Mouse (Mus musculus) lung, postnatal 0 days (tissue): ENCODE measurements around the gene Npnt. TPM values are rescaled to one million over a fixed set of nuclear protein-coding genes. Genes with fewer than 3 reads are reported as not detected.

Experiments
- ATAC-seq: fragments of 200-750 bp; cut with Nextera tagmentation; 2 replicates; pipeline ENCODE4 v1.8.0; 2017; ENCODE audit warnings: moderate library complexity
- DNase-seq: peaks from one replicate; pipeline ENCODE4 v3.0.0-alpha.2; 2016; ENCODE audit warnings: low spot score
- H3K27ac ChIP-seq: fragments of 300-500 bp; sonication (generic); 2 replicates; pipeline ENCODE4 v1.5.1; 2014; ENCODE audit warnings: antibody characterized with exemption, mild to moderate bottlenecking, low read length, mixed read lengths
- H3K27me3 ChIP-seq: fragments of 300-500 bp; sonication (generic); replicated peaks from 2 replicates; pipeline ENCODE4 v1.6.1; 2014; ENCODE audit warnings: low read length, mixed read lengths; ENCODE audit not compliant: insufficient read depth
- H3K36me3 ChIP-seq: fragments of 300-500 bp; sonication (generic); 2 replicates; pipeline ENCODE4 v1.6.1; 2014; ENCODE audit warnings: low read length, mixed read lengths; ENCODE audit not compliant: insufficient read depth
- H3K4me1 ChIP-seq: fragments of 300-500 bp; sonication (generic); 2 replicates; pipeline ENCODE4 v1.6.1; 2014; ENCODE audit warnings: antibody characterized with exemption, low read depth, low read length, mixed read lengths; ENCODE audit not compliant: insufficient read depth
- H3K4me2 ChIP-seq: fragments of 300-500 bp; sonication (generic); replicated peaks from 2 replicates; pipeline ENCODE4 v1.6.1; 2014; ENCODE audit warnings: low read depth, mild to moderate bottlenecking, low read length, moderate library complexity, mixed read lengths
- H3K4me3 ChIP-seq: fragments of 300-500 bp; sonication (generic); 2 replicates; pipeline ENCODE4 v1.5.1; 2014; ENCODE audit warnings: low read depth, low read length
- H3K9ac ChIP-seq: fragments of 300-500 bp; sonication (generic); replicated peaks from 2 replicates; pipeline ENCODE4 v1.6.1; 2014; ENCODE audit warnings: low read depth, mild to moderate bottlenecking
- H3K9me3 ChIP-seq: fragments of 300-500 bp; sonication (generic); 2 replicates; pipeline ENCODE4 v1.6.1; 2016; ENCODE audit warnings: low read length, mixed read lengths
- CTCF ChIP-seq: IDR thresholded peaks from 2 replicates; pipeline ENCODE4 v1.5.1; 2016; ENCODE audit warnings: antibody characterized with exemption, mild to moderate bottlenecking
- EP300 ChIP-seq: IDR thresholded peaks from 2 replicates; pipeline ENCODE4 v1.6.1; 2016; ENCODE audit warnings: antibody characterized with exemption, mild to moderate bottlenecking, control low read depth
- WGBS: fragments of 180-500 bp; shearing (Covaris S2); extraction: QIAGEN DNeasy Blood & Tissue Kit; methylation state at CpG from one replicate; pipeline ENCODE4 v1.1.7; 2014; 5-methylcytosine and 5-hydroxymethylcytosine counted together
- polyA plus RNA-seq: library from polyadenylated mRNA; unstranded; fragments of >200 nt; fragmentation: Nextera tagmentation; extraction: Ambion mirVana; gene quantifications from 2 replicates; pipeline ENCODE4 v1.2.1, GENCODE M21; 2015

Gene Npnt
- polyA plus RNA-seq, 1 experiment from 2014 or later = 352 TPM

DNA sequence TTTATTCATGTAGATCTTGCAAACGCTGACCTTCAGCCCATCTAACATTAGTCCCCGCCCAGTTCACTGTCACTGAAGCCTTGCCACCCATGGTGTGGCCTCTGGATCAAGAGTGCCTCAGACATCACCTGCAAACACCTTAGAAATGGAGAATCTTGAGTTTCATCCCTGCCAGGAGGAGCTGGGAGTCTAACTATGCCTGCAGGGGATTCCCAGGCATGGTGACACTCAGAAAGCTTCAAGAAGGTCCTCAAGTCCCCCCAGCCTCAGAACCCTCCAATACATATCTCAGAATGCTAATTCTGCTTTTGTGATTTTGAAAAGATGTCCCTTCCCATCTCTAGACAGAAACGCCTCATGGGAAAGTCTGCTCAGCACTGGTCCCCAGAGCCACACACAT lies 69.7 kb downstream of the Npnt start:
- Histone ChIP-seq H3K9me3 (no peaks in the 10 kb centered on the region), H3K27ac (peak overlapping the region; percentile 28; the same call in 1 of the 2 replicates), H3K36me3 (no peaks in the 10 kb centered on the region), H3K27me3 (no peaks in the 10 kb centered on the region), H3K9ac (no peak overlapping the region), H3K4me2 (no peak overlapping the region), H3K4me1 (no peaks in the 10 kb centered on the region; the same call in 1 of the 2 replicates), H3K4me3 (no peak overlapping the region)
- WGBS = 75% methylated on average over 3 of the region's 3 CpGs
- ATAC-seq (0 out of 2 replicates have a peak, but pooled peaks have one; percentile 2), DNase-seq (no peak)
- TF ChIP-seq CTCF (no peak), EP300 (no peak)

DNA sequence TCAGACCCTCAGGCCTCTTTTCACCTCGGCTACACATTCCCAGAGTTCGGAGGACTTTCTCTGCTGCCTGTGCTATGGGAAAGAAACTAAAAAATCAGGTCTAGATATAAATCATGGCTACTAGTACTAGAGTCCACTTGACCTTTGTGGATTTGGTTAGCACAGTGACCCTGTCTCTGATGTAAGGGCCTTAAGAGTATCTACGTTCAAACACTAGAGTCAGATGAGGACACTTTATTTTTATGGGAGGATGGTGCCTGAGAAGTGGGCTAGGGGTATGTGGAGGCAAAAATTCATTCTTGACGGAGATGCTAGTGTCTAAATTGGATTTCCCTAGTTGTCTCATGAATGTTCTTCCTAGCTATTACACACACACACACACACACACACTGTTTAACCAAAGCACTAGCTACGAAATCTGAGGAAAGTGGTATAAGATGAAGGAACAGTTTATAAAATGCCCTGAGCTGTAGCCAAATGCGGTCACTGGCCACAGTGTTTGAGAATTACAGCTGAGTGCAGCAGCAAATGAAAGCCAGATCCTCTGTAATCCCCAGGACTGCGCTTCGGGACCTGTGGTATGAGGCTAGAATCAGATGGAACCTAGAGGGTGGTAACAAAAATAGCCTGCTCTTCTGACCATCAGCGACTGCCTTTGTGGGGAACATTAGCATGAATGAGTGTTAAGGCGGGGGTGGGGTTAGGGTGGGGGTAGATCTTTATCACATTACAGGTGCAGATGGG lies 73.0 kb downstream of the Npnt start:
- H3K4me3 ChIP-seq = no peak overlapping the region
- no peak overlapping the region for H3K9ac ChIP-seq
- H3K27me3 ChIP-seq = no peaks in the 10 kb centered on the region
- DNase-seq (peak; percentile 56), ATAC-seq (peak; percentile 60; the same call in 1 of the 2 replicates)
- H3K4me1 ChIP-seq = no peaks in the 10 kb centered on the region; the same call in 1 of the 2 replicates
- no peak overlapping the region for H3K4me2 ChIP-seq
- no peaks in the 10 kb centered on the region for H3K36me3 ChIP-seq
- 52% methylated on average over 10 of the region's 10 CpGs for WGBS
- TF ChIP-seq EP300 (peak; percentile 70; the same call in 1 of the 2 replicates), CTCF (no peak)
- H3K27ac ChIP-seq = no peak overlapping the region
- no peaks in the 10 kb centered on the region for H3K9me3 ChIP-seq

DNA sequence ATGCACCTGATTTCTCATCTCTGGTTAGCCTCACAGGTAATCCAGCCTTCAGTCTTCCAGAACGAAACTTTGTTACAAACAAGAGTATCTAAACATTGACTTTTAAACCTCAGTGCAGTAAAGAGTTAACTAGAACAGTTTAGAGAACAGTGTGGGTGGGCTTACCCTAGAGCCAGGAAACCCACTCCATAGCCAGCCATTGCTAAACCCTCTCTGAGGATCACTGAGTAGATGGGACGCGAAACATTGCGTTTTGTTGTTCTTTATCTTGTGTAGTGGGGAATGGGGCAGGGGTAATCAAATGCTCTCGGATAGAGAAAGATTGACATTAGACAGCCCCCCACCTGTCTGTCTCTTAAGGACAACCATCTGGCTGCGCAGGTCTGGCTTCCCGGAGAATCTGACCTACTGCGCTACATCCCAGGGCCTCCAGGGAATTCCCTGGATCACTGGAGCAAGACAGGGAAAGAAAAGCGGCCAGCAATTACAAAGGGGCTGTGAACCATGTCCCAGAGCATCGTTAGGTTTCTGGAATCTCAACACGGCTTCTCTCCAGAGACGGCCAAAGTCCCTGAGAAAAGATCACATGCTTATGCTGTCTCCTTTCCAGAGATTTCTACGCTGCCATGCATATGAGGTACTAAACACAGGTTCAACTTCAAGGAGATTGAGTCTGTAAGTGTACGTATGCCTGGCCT lies 73.9 kb downstream of the Npnt start:
- Histone ChIP-seq H3K9ac (no peak overlapping the region), H3K4me1 (no peaks in the 10 kb centered on the region; the same call in 1 of the 2 replicates), H3K27me3 (no peaks in the 10 kb centered on the region), H3K4me2 (no peak overlapping the region), H3K27ac (no peak overlapping the region), H3K36me3 (no peaks in the 10 kb centered on the region), H3K4me3 (no peak overlapping the region), H3K9me3 (no peaks in the 10 kb centered on the region)
- 75% methylated on average over 14 of the region's 14 CpGs for WGBS
- TF ChIP-seq CTCF = no peak
- no peak for TF ChIP-seq EP300
- DNase-seq = no peak
- no peak for ATAC-seq

DNA sequence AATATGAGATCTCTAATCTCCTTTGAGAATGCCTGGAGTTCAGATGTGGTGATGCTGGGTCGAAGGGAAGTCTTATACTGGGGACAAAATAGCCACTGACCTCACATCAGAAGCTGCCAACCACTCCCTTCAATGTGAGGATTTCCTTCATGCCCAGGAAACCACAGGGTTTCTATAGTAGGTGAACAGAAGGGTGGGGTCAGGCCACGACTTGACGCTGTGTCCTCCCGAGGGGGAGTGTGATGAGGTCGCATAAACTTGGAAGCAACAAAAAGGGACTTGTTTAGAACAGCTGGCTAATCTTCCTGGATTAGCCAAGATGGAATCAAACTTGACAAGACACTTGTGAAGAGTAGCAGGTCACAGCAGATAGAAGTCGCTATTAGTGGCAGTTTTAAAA lies 76.8 kb downstream of the Npnt start:
- 38% methylated on average over 6 of the region's 6 CpGs for WGBS
- H3K27ac ChIP-seq = no peak overlapping the region

DNA sequence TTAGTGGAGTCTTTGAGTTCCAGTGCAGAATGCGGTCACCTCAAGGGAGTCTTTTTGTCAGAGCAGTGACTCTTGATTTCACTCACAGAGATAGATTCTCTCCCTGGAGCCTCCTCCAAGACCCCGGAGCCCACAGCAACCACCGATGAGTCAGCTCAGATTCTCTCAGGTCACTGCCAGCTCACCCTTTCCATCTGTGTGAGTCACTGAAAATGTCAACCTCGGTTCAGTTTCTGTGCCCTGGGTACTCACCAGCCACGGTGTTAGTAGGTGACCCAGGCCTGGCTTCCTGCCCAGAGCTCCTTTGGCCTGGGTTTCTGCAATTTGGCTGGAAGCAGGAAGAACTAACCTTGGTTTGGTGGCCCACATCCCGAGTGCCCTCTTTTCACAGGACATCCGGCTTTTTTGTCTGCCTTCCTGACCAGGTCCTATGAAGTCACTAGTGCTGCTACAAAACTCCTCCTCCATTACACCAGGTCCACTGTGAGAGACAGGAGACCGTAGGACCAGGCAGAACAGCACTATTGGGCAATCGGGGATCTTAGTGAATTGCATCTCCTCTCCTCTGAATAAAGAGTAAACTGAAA lies 78.7 kb downstream of the Npnt start:
- WGBS = 45% methylated on average over 9 of the region's 9 CpGs
- ATAC-seq (peak; percentile 79), DNase-seq (peak; percentile 79)
- peak; percentile 69 for TF ChIP-seq EP300
- no peak for TF ChIP-seq CTCF
- Histone ChIP-seq H3K4me2 (no peak overlapping the region), H3K9ac (no peak overlapping the region), H3K4me3 (no peak overlapping the region), H3K27me3 (no peaks in the 10 kb centered on the region), H3K27ac (0 out of 2 replicates have a peak overlapping the region, but pooled peaks have one; percentile 5), H3K9me3 (no peaks in the 10 kb centered on the region), H3K4me1 (no peaks in the 10 kb centered on the region; the same call in 1 of the 2 replicates), H3K36me3 (no peaks in the 10 kb centered on the region)

More for the DNA sequence above, 76.8 kb downstream of the Npnt start:
- Histone ChIP-seq H3K36me3 (no peaks in the 10 kb centered on the region), H3K4me3 (no peak overlapping the region), H3K9ac (no peak overlapping the region), H3K4me2 (no peak overlapping the region), H3K9me3 (no peaks in the 10 kb centered on the region), H3K27me3 (no peaks in the 10 kb centered on the region), H3K4me1 (no peaks in the 10 kb centered on the region; the same call in 1 of the 2 replicates)
- ATAC-seq (peak; percentile 68), DNase-seq (peak; percentile 66)
- TF ChIP-seq CTCF (no peak), EP300 (peak; percentile 70)

DNA sequence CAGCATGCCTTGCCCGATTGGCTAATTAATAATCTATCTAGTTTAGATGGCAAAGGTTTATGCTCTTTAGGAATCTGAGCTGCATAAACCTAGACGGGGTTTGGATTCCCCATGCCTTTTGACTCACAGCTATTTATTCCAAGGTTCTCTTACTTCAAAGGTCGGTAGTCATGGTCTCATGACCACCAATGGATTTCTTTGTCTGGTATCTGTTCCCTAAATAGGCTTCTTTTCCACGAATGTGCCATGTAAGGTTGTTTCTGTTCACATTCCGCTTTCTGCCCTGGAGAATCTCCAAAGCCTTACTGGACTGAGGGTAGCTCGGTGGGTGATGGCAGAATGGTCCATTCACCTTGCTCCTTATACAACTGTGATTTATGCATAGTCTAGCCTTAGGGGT lies 80.0 kb downstream of the Npnt start:
- H3K9ac ChIP-seq = no peak overlapping the region
- H3K27ac ChIP-seq = no peak overlapping the region
- no peaks in the 10 kb centered on the region for H3K36me3 ChIP-seq
- H3K27me3 ChIP-seq = no peaks in the 10 kb centered on the region
- ATAC-seq (no peak), DNase-seq (no peak)
- WGBS = 88% methylated on average over 6 of the region's 6 CpGs
- TF ChIP-seq EP300 (no peak), CTCF (no peak)
- H3K9me3 ChIP-seq = no peaks in the 10 kb centered on the region
- no peaks in the 10 kb centered on the region; the same call in 1 of the 2 replicates for H3K4me1 ChIP-seq
- no peak overlapping the region for H3K4me2 ChIP-seq
- no peak overlapping the region for H3K4me3 ChIP-seq
